Mouse (Mus musculus) adrenal gland, postnatal 25 days (tissue): ENCODE results near the gene Crkl. TPM values are rescaled to one million over a fixed set of nuclear protein-coding genes. Genes with fewer than 3 reads are reported as not detected.

Experiments
- DNase-seq: peaks from one replicate; pipeline ENCODE4 v3.0.0; 2021; ENCODE audit warnings: mixed read lengths
- total RNA-seq: library from RNA; stranded (reverse); gene quantifications from 2 replicates; pipeline ENCODE4 v1.2.3, GENCODE M21; 2021

Crkl gene
- total RNA-seq, 1 experiment from 2014 or later: 33.7 TPM

DNA sequence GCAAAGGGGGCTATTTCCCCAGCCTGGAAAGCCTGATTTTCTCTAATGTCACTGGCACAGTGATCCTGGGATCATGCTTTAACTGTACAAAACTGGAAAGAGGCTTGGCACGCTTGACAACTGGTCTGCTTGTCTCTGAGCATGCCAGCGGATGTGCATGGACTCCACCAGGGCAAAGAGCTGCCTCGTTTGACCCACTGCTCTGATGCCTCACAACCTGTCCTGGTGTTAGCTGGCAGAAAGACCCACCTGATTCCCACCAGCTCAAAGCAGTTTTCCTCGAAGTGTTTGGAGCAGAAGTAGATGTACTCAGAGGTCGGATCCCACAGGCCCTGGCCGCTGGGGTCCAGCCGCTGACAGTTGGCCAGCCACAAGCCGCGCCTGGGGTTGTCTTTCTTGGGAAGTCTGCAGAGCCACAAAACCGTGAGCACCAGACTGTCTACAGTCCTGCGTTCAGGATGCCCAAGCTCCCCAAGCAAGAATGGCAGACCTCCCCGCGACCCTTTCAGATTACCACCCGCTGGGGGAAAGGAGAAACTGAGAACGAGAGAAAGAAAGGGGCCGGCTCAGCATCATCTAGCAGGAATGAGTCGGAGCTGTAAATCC lies 78.3 kb downstream of the Crkl start:
- DNase-seq: no peak

DNA sequence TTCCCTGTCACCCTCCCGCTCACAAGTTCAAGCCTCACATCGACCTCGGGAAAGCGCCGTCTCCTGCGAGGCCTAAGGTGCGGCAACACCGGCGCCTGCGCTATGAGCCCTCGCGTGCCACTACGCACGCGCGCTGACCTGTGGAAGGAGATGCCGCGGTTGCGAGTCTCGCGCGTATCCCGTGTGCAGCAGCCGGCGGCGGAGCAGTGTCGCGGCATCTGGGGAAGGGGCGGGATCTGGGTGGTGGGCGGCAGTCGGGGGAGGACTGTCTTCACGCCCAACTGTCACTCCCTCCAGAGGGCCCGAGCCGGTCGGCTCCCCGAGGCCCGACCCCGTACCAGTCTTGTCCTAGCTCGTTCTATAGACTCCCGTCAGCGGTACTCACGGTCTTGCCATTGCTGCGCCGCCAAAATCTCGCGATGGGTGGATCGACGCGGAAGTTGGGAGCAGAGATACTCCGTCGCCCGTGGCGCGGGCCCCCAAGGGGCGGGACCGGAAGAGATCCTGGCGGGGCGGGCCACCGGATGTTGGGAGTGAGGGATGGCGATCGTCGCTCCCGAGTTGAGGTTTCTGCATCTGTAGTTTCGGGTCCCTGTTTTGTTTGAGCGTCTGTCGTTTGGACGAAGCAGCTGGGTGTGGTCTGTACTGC lies 79.0 kb downstream of the Crkl start, which contains the start of gene Thap7:
Gene Thap7 (minus strand): TSS at position 497 of the 649 bp plus-strand sequence.
- peak; percentile 98 for DNase-seq

DNA sequence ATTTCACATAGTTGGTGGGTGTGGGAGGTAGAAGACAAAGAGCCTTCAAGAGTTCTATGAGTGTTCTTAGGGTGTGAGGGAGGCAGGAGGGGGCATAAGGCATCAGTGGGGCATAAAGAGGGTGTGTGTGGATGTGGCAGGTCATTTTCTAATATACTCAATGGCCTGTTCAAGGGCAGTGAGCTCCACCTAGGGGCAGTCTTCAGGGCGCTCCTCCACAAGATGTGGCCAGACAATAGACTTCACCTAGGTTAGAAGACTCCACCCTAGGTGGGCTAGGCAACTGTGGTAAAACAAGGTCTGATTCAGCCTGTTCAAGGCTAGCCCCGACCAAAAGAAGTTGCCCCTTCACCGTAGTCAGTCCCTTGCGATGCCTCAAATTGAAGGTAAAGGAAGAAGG lies 80.5 kb downstream of the Crkl start:
- DNase-seq: no peak

- DNase-seq: no peak
Measured at GRCm38 (mm10) chr16:17532676-17533329, 81.0 kb downstream of the Crkl start.

DNA sequence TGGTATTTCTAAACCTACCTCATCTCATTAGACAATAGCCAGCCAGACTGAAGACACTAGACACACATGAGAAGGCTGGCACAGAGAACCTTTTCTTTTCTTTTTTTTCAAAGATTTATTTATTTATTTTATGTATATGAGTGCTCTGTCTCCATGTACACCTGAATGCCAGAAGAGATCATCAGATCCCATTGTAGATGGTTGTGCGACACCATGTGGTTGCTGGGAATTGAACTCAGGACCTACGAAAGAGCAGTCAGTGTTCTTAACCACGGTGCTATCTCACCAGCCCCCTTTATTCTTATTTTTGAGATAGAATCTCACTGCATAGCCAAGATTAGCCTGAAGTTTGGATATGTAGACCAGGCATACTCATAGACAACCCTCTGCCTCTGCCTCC lies 84.8 kb downstream of the Crkl start:
- DNase-seq: no peak

Other genes with a start within 250 kb of the Crkl start
- 194 and 282 TPM in 2 replicates for gene Ube2l3, start 249.3 kb upstream of the Crkl start, total RNA-seq
- 0.06 TPM in 1 of 2 replicates, not detected in the other for gene Rimbp3, start 243.4 kb upstream of the Crkl start, total RNA-seq
- gene Hic2, start 218.4 kb upstream of the Crkl start, total RNA-seq: 2.3 and 2.6 TPM in 2 replicates
- gene Tmem191c, start 175.9 kb upstream of the Crkl start, total RNA-seq: 13.8 and 19.9 TPM in 2 replicates
- 0.24 and 4.8 TPM in 2 replicates for gene Serpind1, start 120.6 kb upstream of the Crkl start, total RNA-seq
- 28.1 and 30.2 TPM in 2 replicates for gene Snap29, start 46.0 kb upstream of the Crkl start, total RNA-seq
- gene Pi4ka, start 45.7 kb upstream of the Crkl start, total RNA-seq: 87.2 and 88.9 TPM in 2 replicates
- gene Aifm3, start 37.6 kb downstream of the Crkl start, total RNA-seq: 9.8 and 10.2 TPM in 2 replicates
- 70.0 and 74.9 TPM in 2 replicates for gene Lztr1, start 56.7 kb downstream of the Crkl start, total RNA-seq
- gene Thap7, start 79.1 kb downstream of the Crkl start, total RNA-seq: 40.7 and 44.1 TPM in 2 replicates
- 0.12 TPM in 1 of 2 replicates, not detected in the other for gene Lrrc74b, start 109.3 kb downstream of the Crkl start, total RNA-seq
- 0.61 and 0.76 TPM in 2 replicates for gene P2rx6, start 109.9 kb downstream of the Crkl start, total RNA-seq
- 8.0 and 14.9 TPM in 2 replicates for gene Slc7a4, start 131.2 kb downstream of the Crkl start, total RNA-seq
- gene Smpd4, start 167.4 kb downstream of the Crkl start, total RNA-seq: 28.0 and 33.7 TPM in 2 replicates
- 2.5 and 3.7 TPM in 2 replicates for gene Ccdc74a, start 194.5 kb downstream of the Crkl start, total RNA-seq